Mouse (Mus musculus) CD4-positive, CD25-positive, alpha-beta regulatory T cell, adult 2 months (primary cell): ENCODE results near the gene Txnl4b.

Experiments used
- DNase-seq: peaks from one replicate; pipeline ENCODE4 v3.0.0-alpha.2; 2012; ENCODE audit warnings: low read depth, low spot score

The Txnl4b gene

GRCm38 (mm10) chr8:109565498-109566333 lies at the start of gene Txnl4b, which contains the start of gene Dhx38:
TSS of gene Txnl4b (plus strand) at chr8:109565892.
TSS of gene Dhx38 (minus strand) at chr8:109565861.
- peak; percentile 100 for DNase-seq

- no peak for DNase-seq
These were observed 41.7 kb upstream of the Txnl4b start for GRCm38 (mm10) chr8:109524008-109524407.

GRCm38 (mm10) chr8:109535140-109535990 lies 30.3 kb upstream of the Txnl4b start:
- DNase-seq, result peak; percentile 55

- DNase-seq, result peak; percentile 72
These were observed 29.0 kb upstream of the Txnl4b start for GRCm38 (mm10) chr8:109536703-109537102.

GRCm38 (mm10) chr8:109542165-109542564 lies 23.5 kb upstream of the Txnl4b start:
- no peak for DNase-seq

GRCm38 (mm10) chr8:109542748-109543519 lies 22.8 kb upstream of the Txnl4b start:
- no peak for DNase-seq

- DNase-seq, result no peak
These were observed 21.6 kb upstream of the Txnl4b start for GRCm38 (mm10) chr8:109544049-109544448.

GRCm38 (mm10) chr8:109551663-109552062 lies 14.0 kb upstream of the Txnl4b start:
- peak; percentile 38 for DNase-seq

DNA sequence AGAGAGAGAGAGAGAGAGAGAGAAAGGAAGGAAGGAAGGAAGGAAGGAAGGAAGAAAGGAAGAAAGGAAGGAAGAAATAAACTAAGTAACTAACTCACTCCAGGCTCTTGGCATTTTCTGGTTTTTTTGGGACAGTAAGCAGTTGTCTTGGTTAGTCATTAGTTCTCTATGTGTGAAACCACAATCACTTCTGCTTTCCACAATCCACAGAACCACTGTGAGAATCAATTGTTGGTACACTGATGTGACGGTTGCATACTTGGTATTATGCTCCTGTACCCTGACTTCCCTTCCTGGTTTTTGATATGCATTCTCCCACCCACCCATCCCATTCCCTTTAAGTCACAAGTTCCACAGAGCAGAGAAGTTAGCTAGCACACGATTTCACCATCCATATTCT lies 1.8 kb upstream of the Txnl4b start:
- DNase-seq, result no peak

DNA sequence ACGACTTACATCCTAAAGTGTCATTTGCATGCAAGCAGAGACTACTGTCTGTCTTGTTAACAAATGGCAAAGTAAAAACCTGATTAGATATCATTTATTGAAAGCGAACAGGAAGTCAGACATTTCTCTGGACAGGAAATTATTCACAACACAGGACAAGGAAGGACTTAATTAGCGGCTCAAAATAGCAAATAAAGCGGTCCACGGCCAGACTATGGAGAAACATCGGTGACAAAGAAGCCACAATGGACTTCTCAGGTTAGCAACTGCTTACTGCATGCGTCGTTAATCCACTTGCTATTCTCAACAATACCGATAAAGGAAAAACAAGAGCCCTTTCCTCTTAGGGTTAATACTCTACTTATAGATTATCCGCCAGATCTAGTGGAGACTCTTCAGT lies 926 bp upstream of the Txnl4b start:
- DNase-seq, result no peak

- no peak for DNase-seq
These were observed 5.4 kb downstream of the Txnl4b start for GRCm38 (mm10) chr8:109571139-109571538.

DNA sequence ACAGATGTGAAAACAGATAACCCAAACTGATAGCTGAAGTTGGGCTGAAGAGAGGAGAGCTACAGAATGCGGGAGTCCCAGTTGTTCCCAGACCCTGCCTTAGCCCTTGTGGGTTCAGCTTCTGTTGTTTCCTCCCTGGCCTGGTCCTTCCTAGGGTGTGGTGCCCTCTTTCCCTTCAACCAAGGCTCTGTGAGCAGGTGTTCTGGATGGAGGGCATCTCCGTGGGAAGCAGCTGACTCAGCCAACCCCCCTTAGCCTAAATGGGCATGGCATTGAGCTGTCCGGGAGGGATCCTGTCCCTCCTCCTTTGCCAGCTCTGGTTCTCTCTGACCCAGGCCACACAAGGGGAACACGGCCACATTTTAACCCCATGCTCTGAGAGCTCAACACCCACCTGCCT lies 10.6 kb downstream of the Txnl4b start:
- DNase-seq, result no peak

DNA sequence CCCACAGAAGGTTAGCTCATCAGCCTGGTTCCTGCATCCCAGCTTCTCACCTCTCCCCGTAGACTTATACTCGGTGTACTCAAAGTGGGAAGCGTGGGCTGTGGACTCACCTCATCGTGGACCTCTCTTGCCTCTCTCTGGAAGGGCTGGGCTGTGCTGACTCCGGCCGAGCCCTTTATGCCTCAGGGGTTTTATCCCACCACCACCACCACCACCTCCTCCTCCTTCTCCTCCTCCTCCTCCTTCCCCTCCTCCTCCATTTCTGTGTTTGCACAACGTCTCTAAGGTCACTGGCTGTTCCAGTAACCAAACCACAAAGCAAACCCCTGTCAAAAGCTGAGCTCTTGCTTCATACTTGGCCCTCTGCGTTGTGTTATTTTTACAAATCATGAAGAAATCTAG lies 13.2 kb downstream of the Txnl4b start, which contains the start of gene Hp:
Gene Hp, minus strand, starts transcription at position 273 of the 402 bp plus-strand sequence.
- DNase-seq, result no peak

GRCm38 (mm10) chr8:109584293-109584692 lies 18.6 kb downstream of the Txnl4b start:
- DNase-seq, result no peak

GRCm38 (mm10) chr8:109584830-109585229 lies 19.1 kb downstream of the Txnl4b start:
- no peak for DNase-seq

DNA sequence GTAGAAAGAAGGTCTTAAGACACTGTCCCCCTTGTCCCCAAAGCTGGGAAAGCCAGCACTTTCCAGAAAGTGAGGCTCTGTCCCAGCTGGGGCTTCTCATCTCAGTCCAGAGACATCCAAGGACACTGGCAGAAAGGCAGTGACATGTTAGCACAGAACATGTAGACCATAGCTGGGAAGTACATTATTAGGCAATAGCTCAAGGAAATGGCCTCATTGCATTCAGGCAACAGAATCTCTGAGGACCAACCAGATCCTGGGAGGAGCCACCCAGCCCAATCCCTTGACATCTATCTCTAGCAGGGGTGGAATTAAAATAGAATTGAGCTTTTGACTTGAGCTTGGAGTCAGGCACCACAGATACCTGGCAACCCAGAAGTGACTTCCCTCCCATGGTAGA lies 20.0 kb downstream of the Txnl4b start:
- no peak for DNase-seq

DNA sequence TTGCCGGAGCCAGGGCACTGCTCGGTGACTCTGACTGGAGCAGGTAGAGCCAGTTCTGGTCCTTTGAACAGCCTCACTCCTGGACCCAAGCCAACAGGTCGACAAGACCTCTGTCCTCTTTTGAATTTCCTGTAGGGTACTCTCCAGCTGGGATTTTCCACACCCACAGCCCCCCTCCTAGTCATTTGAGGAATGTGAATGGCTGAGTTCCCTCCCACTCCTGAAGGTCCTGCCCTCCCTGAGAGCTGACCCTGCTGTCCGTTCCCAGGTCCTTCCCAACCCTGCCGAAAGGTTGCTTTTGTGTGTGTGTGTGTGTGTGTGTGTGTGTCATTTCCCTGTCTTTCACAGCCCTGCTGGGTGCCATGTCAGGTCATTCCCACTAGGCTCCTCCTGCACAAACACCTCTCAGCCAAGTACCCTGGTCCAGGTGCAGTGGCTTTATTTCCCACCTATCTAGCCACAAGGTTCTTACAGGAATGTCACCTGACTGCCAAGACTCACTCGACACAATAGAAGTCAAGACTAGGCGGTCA lies 21.3 kb downstream of the Txnl4b start:
- no peak for DNase-seq

GRCm38 (mm10) chr8:109590901-109591300 lies 25.2 kb downstream of the Txnl4b start:
- no peak for DNase-seq

- no peak for DNase-seq
These were observed 25.7 kb downstream of the Txnl4b start for GRCm38 (mm10) chr8:109591367-109591766.

- no peak for DNase-seq
These were observed 26.5 kb downstream of the Txnl4b start for GRCm38 (mm10) chr8:109592164-109592563.

- peak; percentile 48 for DNase-seq
These were observed 27.6 kb downstream of the Txnl4b start for GRCm38 (mm10) chr8:109593117-109593788.
